Mouse (Mus musculus): ENCODE data around the gene Timm9.

The Timm9 gene

DNA sequence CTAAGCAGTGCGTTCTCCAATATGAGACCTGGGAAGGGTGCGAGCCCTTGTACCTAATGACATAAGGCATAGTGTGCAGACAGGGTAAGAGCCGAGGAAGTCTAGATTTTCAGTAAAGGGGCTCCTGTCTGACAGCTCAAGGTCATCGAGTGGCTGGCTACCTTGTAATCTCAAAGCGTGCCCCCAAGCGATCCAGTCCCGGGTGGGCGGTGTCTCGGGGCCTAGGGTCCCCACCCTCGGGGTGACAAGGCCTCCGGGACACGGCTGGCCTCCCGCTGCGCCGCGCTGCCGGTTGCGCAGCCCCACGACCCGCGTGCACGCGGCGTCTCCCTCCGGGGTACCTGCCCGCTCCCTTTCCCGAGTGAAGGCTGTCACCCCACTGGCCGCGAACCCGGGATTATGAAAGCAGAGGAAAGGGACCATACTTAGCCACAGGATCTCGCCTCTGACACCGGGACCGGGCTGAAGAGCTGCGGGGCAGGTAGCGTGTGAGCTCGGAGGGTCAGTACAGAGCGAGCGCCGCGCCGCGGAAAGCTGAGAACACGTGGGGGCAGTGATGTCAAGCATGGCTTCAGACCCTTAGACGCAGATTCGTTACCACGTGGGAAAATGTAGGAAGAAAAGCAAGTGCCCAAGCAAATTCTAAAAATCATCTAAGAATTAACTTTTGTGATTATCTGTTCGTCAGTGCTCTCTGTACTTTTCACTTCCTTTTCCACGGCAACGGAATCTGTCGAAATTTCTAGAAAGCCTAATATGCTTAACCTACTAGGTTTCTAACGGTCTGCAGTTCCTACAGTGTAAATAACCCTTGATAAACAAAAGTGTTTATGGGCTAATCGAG lies at the start of gene Timm9, which contains the start of gene 2700049A03Rik:
Gene Timm9, minus strand, starts transcription at position 555 of the 844 bp plus-strand sequence.
Gene 2700049A03Rik, plus strand, starts transcription at position 719 of the 844 bp plus-strand sequence.
- peak; percentile 84 for DNase-seq

- no peak for DNase-seq
Measured at GRCm38 (mm10) chr12:71184396-71184795, 47.9 kb upstream of the Timm9 start.

GRCm38 (mm10) chr12:71183736-71184135 lies 47.3 kb upstream of the Timm9 start:
- DNase-seq = no peak

DNA sequence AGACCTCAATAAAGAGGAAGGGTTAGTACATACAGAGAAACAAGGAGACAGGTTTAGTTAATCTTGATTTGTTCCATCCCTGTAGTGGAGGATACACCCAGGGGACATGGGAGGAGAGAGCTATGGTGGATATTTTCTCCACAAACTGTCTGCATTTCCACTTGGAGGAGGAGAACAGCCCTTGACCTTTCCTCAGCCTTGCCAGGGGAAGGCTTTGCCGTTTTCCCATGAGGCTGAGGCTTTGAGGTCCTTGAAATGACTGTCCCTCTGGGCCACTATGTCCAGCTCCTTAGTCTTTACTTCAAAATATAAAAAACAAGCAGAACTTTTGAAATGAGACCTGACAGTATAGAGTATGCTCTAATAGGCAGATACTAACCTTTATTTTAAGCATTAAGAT lies 33.4 kb upstream of the Timm9 start:
- no peak for DNase-seq

GRCm38 (mm10) chr12:71164410-71164809 lies 27.9 kb upstream of the Timm9 start:
- no peak for DNase-seq

GRCm38 (mm10) chr12:71157974-71158373 lies 21.5 kb upstream of the Timm9 start:
- no peak for DNase-seq

GRCm38 (mm10) chr12:71154979-71155378 lies 18.5 kb upstream of the Timm9 start:
- no peak for DNase-seq

DNA sequence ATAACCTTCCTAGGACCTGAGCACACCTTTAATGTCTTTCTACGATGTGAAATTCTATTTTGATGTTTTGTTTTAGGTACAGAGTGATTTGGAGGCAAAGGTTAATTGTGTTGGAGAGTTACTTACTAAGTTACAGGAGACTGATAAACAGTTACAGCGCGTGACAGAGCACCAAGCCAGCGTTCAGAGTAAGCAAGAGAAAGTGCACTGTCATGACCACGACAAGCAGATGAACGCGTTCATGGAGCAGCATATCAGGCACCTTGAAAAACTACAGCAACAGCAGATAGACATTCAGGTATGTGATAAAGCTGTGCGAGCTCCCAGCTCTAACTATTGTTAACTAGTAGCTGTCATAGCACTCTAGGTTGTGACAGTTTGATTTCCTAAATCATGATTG lies 13.7 kb upstream of the Timm9 start:
- no peak for DNase-seq

- no peak for DNase-seq
Measured at GRCm38 (mm10) chr12:71149456-71149855, 13.0 kb upstream of the Timm9 start.

- no peak for DNase-seq
Measured at GRCm38 (mm10) chr12:71148801-71149200, 12.3 kb upstream of the Timm9 start.

DNA sequence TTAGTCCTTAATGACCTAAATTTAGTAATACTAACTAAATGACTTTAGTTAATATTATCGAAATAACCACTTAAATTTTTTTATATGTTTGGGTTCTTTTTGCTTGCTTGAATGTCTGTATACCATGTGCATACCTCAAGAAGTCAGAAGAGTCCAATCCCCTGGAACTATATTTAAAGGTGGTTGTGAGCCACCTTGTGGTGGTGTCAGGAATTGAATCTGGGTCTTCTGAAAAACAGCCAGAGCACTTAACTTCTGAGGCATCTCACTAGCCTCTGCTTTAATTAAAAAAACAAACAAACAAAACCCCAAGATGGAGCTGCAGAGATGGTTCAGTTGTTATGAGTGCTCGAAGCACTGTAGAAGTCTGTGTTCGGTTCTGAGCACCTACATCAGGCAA lies 11.2 kb upstream of the Timm9 start:
- peak; percentile 37 for DNase-seq

- no peak for DNase-seq
Measured at GRCm38 (mm10) chr12:71141189-71141588, 4.7 kb upstream of the Timm9 start.

GRCm38 (mm10) chr12:71139258-71139828 lies 2.9 kb upstream of the Timm9 start:
- no peak for DNase-seq

GRCm38 (mm10) chr12:71137686-71138085 lies 1.2 kb upstream of the Timm9 start:
- DNase-seq = no peak

DNA sequence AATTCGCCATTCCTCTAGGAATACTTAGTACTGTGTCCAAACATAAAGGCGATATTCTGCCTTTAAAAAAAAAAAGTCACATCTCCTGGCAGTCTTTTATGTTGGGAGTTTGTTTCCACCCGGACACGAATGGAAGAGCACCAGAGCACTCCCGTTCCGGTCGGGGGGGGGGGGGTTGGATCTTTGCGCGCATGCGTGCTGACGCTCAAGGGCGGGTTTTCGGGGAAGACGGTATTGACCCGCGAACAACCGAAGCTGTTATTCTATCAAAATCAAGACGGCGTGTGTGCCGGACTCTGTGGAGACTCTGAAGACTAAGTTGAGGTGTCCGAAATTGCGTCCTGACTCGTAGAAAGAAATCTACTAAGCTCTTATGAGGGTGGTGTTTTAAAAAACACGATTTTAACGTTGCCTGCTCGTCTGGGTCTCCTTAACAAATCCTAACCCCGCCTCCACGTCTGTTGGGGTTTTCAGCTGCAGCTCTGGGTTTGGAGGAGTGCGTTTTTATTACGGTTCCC lies 549 bp upstream of the Timm9 start:
- peak; percentile 70 for DNase-seq

- no peak for DNase-seq
Measured at GRCm38 (mm10) chr12:71135581-71135980, 903 bp downstream of the Timm9 start.

DNA sequence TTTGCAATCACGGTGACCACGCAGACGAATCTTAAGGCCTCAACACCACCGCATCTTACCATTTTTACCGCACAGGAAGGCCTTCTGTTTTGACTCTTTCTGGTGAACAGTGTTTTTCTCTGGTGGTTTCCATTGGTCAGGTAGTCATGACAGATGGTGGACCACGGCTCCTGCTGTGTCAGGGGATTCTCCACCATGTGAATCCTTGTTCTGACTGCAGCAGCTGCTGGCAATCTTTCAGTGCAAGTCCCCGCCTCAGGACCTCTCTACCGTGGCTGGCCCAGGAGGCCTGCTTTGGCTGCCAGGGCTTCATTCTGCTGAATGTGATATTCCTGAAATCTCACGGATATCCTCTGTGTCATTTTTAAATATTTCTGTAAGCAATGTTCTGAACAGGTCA lies 13.2 kb downstream of the Timm9 start:
- no peak for DNase-seq

GRCm38 (mm10) chr12:71122731-71123130 lies 13.8 kb downstream of the Timm9 start:
- no peak for DNase-seq

- DNase-seq = no peak
Measured at GRCm38 (mm10) chr12:71116411-71116810, 20.1 kb downstream of the Timm9 start.

- DNase-seq = peak; percentile 50
Measured at GRCm38 (mm10) chr12:71113675-71114288, 22.7 kb downstream of the Timm9 start.

DNA sequence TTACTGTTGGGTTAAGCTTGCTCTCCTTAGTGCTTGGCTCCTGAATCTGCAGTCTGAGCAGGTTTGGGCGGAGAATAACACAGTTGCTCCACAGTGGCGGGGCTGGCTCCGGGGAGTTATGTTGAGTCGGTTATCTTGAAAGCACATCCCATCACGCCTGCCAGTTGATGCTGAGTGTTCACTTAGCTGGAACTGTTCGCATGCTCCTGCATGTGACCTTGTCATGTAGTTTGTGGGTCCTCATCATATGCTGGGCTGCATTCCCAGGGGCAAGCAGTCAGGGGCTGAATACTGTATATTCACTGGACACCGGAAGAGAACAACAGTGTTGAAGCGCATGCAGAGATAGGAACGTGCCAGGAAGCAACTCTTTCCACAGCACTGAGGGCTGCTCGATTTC lies 23.4 kb downstream of the Timm9 start:
- no peak for DNase-seq

- no peak for DNase-seq
Measured at GRCm38 (mm10) chr12:71111331-71111730, 25.2 kb downstream of the Timm9 start, which contains the start of gene Tomm20l. Gene Tomm20l (plus strand): TSS chr12:71111428.

DNA sequence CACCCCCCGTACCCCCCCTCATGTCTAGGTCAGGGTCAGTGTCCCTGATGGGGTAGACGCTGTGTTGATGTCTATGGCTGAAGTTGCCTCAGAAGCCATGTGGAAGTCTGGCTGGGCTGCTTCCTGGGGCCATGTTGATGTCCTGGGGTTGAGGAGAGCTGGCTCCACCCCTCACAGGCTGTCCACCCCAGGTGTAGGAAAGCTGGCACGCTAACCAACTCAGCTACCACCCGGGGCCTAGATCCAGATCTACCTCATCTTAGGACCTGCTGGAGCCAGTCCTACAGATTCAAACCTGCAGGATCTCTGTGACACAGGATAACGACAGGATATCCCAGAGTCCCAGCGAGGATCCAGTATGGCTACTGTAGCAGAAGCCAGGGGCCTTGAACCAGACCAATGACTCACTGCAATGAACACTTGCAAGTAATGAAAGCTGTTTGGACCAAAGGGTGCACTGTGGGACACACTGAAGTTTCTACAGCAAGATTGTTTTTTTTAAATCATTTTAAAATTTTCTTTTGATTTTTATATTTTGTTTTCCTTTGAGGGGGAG lies 29.2 kb downstream of the Timm9 start:
- no peak for DNase-seq
